Mouse (Mus musculus): ENCODE measurements around the gene Gm11213. TPM values are rescaled to one million over a fixed set of nuclear protein-coding genes. Genes with fewer than 3 reads are reported as not detected.

The Gm11213 gene
- not detected for total RNA-seq (2022)

GRCm38 (mm10) chr4:63604945-63605344, at the start of gene Gm11213:
Gene Gm11213, minus strand, starts transcription at chr4:63605261.
- no peak for DNase-seq

- no peak for DNase-seq
These were observed 49.3 kb upstream of the Gm11213 start for GRCm38 (mm10) chr4:63654381-63654780.

DNA sequence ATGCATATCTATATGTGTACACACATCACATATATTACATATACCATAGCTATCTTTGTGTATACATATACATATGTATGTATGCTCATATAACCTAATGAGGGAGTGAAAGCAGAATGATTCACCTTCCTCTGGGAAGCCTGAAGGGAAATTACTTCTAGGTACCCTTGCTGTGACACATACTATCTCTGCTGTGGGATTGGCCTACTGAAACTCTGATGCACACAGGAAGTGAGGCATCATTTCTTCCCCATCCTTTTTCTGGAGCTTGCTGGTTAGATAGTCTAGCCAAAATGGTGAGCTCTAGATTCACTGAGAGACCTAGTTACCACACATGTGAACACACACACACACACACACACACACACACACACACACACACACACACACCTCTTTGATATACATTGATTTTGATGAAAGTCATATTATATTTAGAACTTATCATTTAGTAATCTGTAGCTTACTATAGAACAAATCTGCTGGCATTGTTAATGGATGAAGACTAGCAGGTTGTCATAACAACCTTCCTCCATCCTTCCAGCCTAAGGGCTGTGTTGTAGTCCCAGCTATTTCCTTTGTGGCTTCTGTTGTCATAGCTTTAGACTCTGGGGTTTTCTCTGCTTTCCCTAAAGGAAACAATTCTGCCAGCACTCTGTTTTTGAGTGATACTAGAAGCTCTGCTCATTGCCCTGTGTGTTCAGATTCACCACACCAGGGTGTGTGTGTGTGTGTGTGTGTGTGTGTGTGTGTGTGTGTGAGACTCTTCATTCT, 39.1 kb upstream of the Gm11213 start:
- DNase-seq = no peak

GRCm38 (mm10) chr4:63639842-63640241, 34.8 kb upstream of the Gm11213 start:
- no peak for DNase-seq

GRCm38 (mm10) chr4:63638603-63639002, 33.5 kb upstream of the Gm11213 start:
- DNase-seq = no peak

DNA sequence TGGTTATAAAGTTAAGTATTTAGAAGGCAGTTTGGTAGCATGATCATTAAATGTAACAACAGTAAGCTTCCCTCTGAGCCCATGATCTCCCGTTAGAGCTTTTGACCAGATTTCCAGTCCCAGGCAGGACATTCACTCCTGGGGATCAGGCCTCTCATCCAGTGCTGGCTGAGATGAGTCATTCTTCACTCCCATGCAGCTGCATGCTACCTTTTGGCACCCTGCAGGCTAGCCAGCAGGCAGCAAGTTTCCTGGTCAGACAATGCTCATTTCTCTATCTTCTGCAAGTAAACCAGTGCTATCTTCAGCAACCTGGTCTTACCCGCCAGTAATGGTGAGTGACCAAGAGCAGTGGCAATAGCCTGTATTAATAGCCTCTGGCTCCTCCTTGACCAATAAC, 28.1 kb upstream of the Gm11213 start:
- no peak for DNase-seq

DNA sequence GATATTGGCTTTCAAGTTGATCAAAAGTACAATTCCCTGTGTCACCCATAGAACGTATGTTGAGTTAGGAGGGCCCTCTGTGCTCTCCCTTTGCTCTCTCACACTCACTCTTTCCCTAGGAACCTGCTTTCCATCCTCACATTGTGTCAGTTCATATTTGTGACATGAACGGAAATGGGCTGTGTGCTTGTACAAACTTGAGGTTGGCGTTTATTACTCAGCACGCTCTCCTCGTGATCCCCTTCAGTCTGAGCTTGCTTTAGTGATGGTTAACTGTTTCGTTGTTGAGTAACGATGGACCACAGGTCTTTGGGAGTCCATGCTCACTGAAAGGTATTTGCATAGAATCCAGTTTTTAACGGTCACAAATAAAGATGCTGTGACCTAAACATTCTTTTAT, 22.1 kb upstream of the Gm11213 start:
- DNase-seq = no peak

DNA sequence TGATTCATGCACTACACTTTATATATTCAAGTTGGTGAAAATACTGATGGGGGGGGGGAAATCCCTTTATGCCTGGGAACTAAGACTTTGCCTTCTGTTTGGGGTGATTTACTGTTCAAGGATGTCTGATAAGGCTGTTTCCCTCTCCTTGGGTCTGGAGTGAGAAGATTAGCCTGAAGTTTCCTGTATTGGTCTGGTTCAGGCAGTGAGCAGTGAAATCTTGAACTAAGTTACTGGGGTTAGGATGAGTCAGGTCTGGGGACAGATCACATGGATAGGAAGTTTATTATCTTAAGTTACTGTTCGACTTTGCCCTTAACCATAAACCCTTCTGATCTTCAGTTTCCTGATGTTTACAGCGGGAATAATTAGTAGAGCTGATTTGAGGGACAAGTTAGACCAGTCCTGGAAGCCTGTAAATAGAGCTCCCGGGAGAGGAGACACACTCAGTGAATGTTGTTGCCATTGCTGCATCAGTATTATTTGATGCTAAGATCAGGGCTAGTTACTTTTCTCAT, 20.6 kb upstream of the Gm11213 start:
- no peak for DNase-seq

- DNase-seq = no peak
These were observed 17.3 kb upstream of the Gm11213 start, which contains the start of gene Tex48 for GRCm38 (mm10) chr4:63622378-63622835. Gene Tex48, minus strand, starts transcription at chr4:63622428.

- no peak for DNase-seq
These were observed 16.8 kb upstream of the Gm11213 start for GRCm38 (mm10) chr4:63621861-63622260.

- no peak for DNase-seq
These were observed 3.3 kb upstream of the Gm11213 start for GRCm38 (mm10) chr4:63608391-63608790.

GRCm38 (mm10) chr4:63605968-63606367, 907 bp upstream of the Gm11213 start:
- DNase-seq = no peak

DNA sequence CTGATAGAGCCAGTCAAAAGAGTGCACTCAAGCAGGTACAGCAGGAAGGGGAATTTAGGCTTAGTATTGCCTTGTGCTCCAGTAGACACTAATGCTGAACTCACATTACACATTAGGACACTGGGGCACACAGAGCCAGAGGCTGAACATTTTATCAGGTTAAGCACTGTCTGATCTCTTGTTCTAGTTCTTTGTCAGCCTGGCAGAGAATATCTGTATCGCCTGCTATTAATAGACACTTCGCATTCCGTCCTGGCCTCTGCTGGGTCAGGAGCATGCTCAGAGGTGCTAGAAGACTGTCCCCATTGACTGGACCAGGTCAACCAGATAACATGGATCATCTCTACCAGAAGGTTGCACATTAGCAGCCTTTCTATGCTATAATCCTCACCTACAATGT, 484 bp upstream of the Gm11213 start:
- DNase-seq = no peak

GRCm38 (mm10) chr4:63601263-63601662, 3.8 kb downstream of the Gm11213 start:
- DNase-seq = no peak

GRCm38 (mm10) chr4:63600786-63601185, 4.3 kb downstream of the Gm11213 start:
- no peak for DNase-seq

DNA sequence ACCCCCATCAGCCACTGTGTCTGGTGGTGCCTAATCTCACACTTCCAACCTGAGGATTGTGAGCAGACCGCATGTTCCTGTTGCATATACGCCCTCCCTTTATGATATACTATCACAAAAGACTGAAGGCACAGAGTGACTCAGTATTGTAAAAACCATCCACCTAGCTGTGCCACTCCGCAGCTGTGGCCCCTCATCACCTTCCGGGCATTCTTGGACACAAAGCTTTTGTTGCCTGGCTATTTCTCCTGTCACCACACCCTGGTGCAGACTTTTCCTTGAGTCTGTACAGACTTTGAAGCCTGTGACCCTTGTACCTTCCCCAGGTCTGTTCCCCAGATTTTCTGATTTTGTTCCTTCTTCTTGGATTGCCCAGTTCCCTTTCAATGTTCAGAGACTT, 9.1 kb downstream of the Gm11213 start:
- DNase-seq = no peak

DNA sequence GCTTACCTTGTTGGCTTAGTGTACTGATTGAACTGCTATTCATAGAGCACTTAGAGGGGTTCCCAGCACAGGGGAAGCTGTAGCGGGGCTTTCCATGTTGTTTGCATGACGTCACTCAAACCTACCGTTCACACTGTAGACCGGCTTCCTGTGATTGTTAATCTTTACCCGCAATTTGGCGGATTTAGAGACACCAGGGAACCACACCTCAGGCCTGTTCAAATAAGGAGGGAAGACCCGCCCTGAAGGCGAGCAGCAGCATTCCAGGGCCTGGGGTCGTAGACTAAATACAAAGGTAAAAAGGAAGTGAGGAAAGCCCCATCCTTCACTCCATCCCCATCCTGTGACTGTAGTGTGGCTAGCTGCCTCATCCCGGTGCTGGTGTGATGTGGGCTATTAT, 9.8 kb downstream of the Gm11213 start:
- DNase-seq = no peak

DNA sequence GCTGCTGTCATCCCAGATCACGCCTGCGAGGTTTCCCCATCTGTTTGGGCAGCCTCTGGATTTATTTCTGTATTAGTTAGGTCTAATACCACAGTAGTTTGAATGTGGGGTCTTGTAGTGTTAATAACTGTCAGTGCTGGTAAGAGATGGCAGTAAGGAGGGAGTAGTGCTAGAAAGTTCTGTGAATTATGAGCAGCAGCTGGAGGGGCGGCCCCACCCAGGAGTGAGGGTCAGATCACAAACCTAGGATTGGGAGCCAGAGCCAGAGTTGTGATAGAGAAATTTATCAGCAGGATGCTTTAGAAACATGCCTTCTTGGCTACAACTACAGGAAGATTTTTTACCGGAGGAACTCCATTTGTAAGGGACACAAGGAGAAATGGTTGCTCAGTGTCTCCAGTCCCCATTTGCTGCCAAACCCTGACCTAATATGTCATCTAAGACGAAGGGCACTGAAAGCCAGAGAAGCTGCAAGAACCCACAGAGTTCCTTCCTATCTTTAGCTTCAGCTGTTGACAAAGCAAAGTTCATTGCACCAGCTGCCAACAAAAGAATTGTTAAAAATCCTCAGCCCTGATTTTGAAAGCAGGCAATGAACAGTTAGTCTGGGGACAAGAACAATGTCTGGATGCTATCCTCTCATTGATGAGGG, 10.5 kb downstream of the Gm11213 start:
- DNase-seq = no peak

- DNase-seq = no peak
These were observed 14.5 kb downstream of the Gm11213 start for GRCm38 (mm10) chr4:63590538-63590937.

DNA sequence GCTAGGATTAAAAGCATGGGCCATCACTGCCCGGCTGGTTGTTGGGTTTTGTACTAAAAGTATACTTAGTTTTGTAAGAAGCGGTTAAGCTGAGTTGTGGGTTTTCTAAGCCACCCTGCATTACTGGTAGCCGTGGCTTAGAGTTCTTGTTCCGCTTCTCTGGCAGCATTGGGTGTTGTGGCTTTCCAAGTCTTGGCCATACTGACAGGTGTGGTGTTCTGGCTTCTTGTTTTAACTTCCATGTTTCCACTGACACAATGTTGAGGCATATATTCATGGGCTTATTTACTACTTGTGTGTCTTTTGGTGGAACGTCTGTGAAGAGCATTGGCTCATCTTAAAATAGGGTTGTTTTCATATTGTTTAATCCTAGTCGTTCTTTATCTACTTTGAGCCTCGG, 15.1 kb downstream of the Gm11213 start:
- DNase-seq = no peak

GRCm38 (mm10) chr4:63586240-63586639, 18.8 kb downstream of the Gm11213 start:
- DNase-seq = no peak

GRCm38 (mm10) chr4:63585216-63585615, 19.8 kb downstream of the Gm11213 start:
- no peak for DNase-seq

GRCm38 (mm10) chr4:63582580-63582979, 22.5 kb downstream of the Gm11213 start:
- DNase-seq = no peak

GRCm38 (mm10) chr4:63580078-63580477, 25.0 kb downstream of the Gm11213 start:
- DNase-seq = no peak

All from adrenal gland, adult 8-10 months (tissue).